Mouse (Mus musculus) spleen, postnatal 4 days (tissue): ENCODE data around the gene Rad54l2.

ENCODE experiments used
- DNase-seq, 2 experiments: peaks; one replicate each; pipeline ENCODE4 v3.0.0; 2022; ENCODE audit warnings: low spot score in 2 of 2

Rad54l2 gene

DNA sequence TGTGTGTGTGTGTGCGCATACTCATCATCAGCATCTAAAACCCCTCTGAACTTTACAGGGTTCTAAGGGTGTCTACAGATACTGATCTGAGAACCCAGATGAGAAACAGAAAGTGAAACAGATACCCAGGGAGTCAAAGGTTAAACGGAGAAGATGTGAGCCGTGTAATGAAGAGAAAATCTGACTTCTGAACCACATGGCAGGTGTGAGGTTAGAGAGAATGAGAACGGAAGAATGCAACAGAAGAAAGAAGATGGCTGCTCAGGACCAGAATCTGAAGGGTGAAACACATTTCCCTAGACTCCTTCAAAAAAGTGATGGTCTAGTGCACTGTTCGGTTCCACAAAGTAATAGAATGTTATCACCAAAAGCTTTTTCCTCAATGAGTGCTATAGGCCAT, 36.9 kb downstream of the Rad54l2 start:
- DNase-seq = no peak

DNA sequence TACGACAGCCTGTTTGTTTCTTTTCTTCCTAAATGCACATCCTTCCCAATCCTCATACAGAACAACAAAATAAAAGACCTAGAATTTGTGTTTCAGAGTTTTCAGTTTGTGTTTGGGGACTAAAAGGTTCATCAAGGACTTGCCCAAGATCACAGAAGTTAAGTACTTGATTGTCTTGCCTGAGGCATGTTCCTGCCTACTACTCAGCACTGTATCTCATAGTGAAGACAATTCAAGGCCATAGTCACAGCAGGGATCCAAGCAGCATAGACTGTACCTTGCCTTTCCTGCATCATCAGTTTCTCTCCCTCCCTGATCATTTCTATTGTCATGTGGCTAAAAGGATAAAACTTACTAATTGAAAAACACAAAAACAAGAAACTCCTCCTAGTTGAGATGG, 49.0 kb downstream of the Rad54l2 start:
- DNase-seq = no peak

DNA sequence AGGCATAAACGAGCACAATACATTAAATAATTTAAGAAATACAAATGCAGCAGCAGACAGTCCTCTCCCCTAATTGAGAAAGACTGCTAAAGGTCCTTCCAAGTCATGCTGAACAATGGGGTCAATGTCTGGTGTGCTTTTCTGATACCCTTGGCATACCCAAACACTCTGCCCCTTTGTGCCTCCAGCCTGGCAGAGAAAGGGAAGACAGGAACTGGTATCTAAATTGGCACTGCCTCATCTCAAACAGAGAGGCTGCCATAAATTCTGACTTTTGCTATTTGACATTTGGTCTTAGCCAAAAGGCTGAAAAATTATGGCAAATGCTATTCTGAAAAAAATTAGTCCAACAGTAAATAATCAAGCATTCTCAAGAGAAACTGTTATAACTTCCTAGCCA, 49.9 kb downstream of the Rad54l2 start:
- no peak for DNase-seq

DNA sequence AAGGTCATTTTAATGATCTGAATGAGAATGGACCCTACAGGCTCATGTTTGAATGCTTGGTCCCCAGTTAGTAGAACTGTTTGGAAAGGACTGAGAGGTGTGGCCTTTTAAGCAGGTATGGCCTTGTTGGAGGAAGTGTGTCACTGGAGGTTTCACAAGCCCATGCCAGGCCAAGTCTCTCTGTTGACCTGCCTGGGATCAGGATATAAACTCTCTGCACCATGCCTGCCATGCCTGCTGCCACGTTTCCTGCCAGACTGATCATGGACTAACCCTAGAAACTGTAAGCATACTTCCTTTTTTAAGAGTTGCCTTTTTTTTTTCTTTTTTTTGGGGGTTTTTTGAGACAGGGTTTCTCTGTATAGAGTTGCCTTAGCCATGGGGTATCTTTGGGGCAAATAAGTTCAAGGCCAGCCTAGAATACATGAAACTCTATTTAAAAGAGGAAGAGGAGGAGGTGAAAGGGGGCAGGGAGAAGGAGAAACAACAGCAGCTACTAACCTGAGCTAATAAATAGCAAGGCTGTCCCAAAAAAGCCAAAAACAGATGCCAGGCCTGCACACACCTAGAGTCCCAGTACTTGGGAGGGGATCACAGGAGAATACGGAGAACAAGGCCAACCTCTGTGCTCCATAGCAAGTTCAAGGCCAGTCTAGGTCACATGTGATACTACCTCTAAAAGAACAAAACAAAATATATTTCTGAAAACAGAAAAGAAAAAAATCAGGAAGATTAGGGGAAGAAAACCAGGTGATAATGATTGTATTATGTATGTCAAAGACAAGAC, 50.6 kb downstream of the Rad54l2 start:
- no peak for DNase-seq

DNA sequence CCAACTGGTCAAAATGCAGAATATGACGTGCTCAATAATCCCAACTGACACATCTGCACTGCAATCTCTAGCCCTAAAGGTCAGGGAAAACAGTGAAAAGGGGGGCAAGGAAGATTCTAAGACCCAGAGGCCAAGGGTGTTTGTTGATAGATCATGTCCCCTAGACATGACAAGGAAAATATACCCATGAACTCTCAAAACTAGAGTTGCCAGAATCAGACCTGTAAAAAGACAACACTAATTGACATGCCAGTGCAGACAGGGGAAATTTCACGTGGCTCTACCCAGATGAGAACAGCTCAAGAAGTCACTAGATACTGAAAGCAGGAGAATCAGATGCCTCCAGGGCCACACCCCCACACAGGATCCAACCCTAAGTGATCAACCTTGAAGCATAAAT, 55.3 kb downstream of the Rad54l2 start:
- DNase-seq = no peak

DNA sequence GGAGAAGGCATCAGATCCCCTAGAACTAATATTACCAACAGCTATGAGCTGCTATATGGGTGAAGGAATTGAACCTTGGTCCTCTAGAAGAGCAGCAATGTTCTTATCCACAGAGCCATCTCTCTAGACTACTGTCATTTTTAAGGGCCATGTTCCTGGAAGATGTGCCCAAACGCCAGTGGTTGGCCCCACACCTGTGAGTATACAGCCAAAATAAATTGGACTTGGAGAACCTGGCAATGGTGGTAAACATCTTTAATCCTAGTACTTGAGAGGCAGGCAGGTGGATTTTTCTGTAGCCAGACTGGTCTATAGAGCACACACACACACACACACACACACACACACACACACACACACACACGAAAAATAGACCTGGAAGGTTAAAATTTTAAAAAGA, 59.6 kb downstream of the Rad54l2 start:
- no peak for DNase-seq

DNA sequence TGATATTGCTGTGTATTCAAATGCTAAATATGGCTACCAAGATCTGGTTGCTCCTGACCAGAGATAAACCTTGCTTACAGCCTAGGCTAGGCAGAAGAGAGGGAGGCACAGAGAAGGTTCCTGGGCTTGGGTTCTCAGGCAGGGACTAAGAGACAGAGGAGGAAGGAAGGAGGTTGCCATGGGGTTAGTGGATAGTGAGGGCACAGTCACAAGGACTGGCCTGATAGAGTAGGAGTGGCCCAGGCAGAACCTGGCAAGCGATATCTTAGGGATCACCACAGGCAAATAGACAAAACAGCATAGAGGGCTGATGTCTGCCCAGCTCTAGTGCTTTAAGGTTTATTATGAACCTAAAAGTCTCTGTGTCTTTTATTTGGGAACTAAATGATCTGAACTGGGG, 62.1 kb downstream of the Rad54l2 start:
- DNase-seq = no peak

DNA sequence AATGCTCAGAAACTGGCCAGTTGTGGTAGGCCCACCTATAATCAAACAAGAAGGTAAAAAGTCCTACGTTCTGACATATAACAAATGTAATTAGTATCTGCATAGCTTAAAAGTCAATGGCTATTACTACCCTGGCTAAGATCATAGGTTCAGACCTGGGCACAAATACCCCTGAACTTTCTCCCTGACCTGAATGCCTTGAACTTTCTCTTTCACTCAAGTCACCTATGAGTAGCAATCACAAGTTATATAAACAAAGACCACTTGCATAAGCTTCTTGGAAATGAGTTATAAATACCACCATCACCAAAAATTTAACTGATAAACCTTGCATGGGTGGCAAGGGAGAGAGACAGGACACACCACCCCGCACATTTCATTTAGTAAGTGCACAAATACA, 63.6 kb downstream of the Rad54l2 start:
- no peak for DNase-seq

DNA sequence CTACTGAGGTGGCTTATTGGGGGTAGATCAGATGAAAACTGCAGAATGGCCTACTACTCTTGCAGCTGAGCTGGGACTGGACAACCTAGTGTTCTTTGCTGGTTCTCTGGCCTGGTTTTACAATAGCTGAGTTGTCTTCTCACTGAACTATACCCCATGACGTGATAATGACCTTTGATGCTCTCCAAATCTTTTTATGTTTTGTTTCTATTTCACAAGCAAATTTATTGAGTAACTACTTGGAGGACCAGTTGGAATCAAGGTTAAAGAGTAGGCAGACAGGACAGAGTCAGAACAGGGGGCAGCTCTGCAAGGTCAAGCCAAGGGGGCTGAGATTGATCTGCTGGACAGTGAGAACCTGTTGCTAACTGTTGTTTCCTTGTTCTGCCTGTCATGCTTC, 64.1 kb downstream of the Rad54l2 start:
- DNase-seq = no peak

DNA sequence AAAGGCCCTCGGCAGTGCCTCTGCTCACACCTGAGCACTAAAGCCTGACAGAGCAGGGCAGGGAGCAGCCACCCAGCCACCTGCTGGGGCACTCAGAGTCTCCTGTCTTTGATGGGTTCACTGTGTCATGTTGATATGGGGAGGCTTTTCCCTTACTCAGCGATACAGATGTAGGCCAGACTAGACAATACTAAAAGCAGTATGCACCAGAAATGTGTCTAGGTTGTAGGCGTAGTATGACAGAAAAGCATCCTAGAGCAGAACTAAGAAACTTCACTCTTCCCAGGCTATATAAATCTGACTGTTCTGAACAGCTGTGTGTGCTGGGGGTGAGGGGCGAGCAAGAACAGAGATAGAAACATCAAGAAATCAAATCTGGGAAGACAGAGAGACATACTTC, 72.3 kb downstream of the Rad54l2 start:
- DNase-seq = no peak

DNA sequence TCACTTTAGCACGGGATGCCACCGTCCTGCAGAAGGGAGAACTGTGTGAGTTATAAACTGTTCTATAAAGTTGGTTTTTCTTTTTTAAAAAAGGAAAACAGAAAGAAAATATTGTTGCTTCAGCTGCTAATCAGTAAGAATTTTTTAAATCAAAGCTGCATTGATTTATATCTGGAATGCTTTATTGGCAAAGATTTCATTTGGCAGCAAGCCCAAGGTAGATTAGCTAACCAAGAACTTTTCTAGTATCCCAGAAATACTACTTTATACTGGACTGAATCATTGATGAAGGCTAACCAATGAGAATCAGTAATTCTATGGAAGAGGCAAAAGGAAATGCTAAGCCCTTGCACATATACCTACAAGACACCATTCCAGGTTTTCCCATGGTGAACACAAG, 72.8 kb downstream of the Rad54l2 start:
- DNase-seq = no peak

DNA sequence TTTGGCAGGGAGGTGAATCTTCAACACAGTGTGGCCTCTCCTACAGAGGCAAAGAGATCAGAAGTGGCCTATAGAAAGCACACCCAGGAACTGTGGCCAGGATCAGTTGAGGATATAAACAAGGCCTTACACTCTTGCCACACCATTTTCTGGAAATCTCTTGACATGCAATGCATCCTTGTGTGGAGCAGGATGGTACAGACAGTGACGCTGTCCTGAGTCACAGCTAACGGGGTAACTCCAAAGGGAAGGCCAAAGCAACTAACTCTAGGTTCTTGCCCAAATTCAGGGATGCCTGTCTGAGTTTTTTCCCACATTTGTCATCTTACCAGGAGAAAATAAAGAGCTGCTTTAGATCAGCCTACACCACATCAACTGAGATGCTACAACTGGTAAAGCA, 76.5 kb downstream of the Rad54l2 start:
- no peak for DNase-seq

DNA sequence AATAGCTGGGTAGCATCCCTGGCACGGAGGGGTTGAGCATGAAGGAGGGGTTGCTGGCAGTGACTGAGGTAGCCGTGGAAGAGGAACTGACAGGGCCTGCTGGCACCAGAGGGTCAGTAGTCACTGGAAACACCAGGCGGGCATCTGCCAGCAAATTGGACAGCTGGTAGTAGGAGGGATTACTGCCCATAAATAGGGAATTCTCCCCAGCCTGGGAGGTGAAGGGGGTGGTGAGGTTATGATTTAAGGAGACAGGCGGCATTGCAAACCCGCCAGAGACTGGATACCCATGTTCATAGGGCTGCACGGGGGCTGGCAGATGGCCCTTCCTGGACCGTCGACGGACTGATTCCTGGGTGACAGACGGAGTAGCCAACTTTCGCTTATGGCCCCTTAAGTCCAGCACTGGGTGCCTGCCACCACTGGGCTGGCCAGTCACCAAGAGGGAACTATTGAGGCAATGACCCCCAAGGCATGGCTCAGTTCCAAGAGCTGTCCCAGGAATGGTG, 96.0 kb downstream of the Rad54l2 start:
- DNase-seq = no peak

DNA sequence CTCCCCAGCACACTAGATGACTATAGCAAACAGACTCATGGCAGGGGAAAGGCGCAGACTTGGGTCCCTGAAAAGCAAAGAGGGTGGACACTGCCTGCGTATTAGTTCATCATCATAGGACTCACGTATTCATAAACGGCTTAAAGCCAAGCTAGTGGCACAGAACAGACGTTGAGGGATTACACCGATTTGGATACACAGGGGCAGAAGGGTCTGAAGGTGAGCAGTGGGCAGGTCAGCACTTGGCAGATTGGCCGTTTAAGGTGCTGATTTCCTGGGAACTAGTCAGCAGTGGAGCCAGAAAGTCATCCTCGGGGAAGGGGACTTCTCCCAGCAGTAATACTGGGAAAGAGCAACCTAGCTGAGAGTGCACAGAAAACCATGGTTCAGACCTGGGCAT, 100.2 kb downstream of the Rad54l2 start:
- no peak for DNase-seq

DNA sequence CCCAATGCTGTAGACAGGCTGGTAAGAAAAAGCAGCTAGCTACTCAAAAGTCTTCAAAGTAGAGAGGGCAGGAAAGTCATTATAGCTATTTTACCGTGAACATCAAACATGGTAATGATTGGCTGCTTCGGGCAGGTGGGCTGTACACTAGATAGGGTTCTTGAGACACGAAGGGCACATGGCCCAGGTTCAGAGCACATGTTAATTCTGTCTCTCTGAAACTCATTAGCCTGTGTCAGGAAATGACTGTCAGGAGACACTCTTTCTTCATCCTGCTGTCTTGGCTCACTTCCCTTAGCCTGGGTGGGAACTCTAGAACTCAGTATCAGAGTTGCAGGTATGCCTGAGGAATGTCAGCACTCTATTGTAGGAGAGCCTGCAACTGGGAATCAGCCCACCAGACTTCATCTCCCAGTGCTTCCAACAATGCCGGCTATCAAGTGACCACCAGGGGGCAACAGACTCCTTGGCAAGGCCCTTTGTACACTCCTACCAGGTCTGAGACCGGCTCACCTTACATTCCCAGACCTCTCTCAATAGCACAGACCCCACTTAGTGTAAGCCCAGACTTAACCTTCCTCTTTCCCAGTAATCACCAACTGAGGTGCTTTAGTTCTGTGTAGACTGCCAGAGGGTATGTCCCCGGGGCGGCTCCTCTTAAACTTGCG, 101.9 kb downstream of the Rad54l2 start:
- peak; percentile 63 to 84 for DNase-seq

DNA sequence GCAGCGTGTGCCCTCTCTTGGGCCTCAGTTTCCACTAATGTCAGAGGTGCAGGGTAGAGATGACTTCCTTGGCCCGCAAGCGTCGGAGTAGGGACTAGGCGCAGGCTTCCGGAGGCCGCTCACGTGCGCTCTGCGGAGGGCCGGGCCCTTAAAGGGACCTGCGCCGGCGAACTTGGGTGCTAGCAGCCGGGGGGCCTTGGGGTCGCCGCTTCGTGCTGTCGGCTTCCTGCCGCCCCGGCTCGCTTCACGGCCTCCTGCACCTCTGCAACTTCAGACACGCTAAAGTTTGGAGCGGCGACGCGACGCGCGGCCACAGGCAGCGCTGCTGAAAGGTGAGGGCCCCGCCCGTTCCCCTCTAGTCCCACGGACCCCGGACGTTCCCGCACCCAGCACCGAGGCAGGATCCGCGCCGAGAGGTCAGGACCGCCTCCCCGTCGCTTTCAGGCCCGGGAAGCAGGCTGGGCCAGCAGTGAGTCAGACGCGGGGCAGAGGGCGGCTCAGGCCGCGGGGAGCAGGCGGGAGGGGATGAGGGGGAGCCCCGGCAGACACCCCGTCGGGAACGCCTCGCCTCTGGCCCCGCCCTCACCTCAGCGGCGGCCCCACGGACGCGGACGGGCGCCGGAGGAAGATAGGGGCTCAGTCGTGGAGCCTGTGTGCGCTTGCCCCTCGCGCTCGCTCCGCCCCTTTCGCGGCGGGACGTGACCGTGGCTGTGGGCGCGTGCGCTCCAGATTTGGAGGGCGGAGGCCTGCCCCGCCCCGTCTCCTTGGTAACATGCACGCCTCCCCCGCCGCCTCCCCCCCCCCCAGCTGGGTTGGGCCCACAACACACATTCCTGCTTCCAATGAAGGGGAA, 103.5 kb downstream of the Rad54l2 start, which contains the start of gene Tex264:
Gene Tex264 (minus strand): TSS at position 679 of the 853 bp plus-strand sequence.
- DNase-seq = peak; percentile 70 to 81

DNA sequence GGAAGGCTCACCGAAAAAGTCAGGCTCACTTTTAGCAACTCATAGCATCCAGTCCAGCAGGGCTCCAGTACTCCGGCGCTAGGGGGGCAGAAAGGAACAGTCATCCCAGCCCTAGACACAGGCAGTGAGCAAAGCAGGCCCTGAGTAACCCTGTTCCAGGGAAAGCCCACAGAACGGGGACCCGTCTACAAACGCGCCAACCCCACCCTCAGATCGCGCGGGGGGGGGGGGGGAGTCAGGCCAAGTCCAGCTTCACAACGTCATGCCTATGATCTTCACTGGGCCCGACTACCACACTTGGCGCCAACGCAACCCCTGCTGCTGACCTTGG, 104.1 kb downstream of the Rad54l2 start:
- DNase-seq = no peak

DNA sequence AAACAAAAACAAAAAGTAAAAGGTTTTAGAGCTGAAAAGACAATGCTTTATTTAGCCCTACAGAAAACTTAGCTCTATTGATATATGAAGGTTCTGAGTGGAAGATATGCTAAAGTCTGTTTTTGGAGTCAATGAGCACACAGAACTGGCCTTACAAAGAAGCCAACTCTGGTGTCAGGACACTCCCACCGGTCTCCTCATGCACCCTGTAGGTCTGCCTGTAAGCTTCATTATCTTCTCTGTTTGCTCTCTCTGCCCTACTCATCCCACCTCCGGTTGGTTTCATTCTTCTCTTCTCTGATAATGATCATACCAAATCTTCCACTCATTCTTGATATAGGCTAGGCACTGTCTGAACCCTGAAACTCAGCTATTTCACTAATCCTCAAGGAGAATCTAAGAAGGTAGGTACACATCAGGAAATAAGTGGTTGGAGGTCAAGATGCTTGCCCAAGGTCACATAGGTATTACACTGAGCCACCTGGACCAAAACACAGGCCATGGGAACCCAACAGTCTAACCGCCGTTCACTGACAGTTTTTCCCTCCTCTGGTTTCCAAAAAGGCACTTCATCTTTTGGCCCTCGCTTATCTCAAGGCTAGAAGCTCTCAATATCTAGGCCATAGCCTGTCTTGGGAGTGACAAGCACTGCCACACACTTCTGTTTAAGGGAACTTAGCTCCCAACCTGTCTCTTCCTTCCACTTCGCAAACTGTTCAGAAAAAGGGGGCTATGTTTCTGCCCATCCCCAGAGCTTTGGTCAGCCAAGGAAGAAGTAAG, 104.7 kb downstream of the Rad54l2 start:
- DNase-seq = no peak

DNA sequence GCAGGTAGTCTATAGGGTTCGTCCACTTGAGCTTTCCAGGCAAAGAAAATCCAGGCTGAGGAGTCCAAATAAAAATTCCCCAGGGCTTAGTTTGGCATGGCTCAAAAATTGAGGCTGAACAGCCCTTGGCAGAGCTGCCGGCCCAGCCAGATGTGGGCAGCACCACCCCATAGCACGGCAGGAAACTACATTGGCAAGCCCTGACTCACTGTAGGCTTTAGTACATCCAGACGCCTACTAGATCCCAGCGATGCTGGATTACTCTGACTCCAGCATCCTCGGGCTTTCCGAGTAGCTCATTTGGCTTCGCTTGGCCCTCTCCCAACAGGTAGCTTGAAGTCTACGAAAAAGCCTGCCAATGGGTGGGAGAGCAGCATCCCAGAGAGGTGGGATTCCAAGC, 108.0 kb downstream of the Rad54l2 start:
- DNase-seq = no peak

DNA sequence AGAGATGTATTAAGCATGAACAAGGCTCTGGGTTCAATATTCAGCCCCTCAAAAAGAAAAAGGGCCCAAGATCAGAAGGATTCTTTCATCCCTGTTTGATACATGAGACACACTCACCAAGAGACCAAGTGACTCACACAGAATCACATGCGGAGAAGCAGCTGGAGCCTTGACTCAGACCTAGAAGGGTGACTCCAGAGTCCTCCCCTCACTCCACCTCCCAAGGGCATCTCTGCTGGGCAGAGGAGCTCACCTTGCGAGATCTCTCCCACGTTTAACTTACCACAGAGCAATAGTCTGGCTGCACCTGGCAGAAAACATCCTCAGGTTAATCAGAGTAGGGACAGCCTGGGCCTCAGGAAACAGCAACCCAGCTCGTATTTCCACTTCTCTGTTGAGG, 110.8 kb downstream of the Rad54l2 start:
- no peak for DNase-seq

DNA sequence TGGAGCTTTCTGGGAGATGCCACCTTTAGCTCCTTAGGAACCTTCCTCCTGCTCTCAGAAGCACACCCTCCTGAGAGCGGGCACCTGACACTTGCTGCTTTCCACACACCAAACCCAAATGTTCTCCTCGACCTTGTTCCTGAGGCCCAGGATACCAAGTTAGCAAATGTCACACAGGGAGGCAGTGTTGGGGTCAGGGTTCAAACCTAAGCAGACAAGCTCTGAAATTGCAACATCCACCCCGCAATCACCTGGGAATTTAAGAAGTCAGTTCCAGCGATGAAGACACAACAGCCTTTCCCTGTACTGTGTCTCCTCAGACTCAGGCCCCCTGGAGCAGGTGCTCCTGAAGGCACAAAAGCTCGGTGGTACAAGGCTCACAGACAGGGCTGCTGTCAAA, 111.3 kb downstream of the Rad54l2 start:
- DNase-seq = no peak

DNA sequence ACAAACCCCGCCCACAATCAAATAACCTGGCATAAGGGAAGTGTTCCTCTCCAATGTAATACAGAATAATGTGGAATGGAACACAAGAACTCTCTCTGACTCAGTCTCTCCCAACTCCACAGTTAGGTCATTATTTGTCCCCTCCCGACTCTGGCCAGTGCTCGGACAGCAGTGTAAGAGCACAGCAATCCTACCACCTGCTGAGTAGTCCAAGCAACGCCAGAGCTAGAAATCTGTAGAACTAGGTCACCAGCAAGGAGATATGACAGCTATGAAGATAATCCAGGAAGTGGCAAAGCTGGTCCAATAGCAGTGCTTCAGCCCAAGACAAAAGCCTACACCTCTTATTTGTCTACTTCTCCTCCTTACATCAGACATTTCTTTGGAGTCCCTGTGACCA, 112.4 kb downstream of the Rad54l2 start:
- DNase-seq = no peak
